Mouse (Mus musculus) left cerebral cortex, adult 2 months (tissue): Measurements from ENCODE around the gene Epb41l3. TPM values are rescaled to one million over a fixed set of nuclear protein-coding genes. Genes with fewer than 3 reads are reported as not detected.

Source experiments
- DNase-seq, 2 experiments: peaks; one replicate each; pipeline ENCODE4 v3.0.0; 2021 to 2022; ENCODE audit warnings: low spot score in 2 of 2, mixed read lengths in 1 of 2; ENCODE audit errors: extremely low spot score in 1 of 2
- H3K27ac ChIP-seq: fragments of 200-600 bp; 2 replicates; pipeline ENCODE4 v1.8.1; 2022
- H3K4me3 ChIP-seq: fragments of 200-600 bp; 2 replicates; pipeline ENCODE4 v1.8.1; 2022
- CTCF ChIP-seq: fragments of 200-600 bp; IDR thresholded peaks from 2 replicates; pipeline ENCODE4 v1.8.1; 2022; ENCODE audit warnings: antibody characterized with exemption, mild to moderate bottlenecking, moderate library complexity
- intact Hi-C: fragments of 180-260 bp; cut with DNase I; formaldehyde crosslinking; loops from one replicate; pipeline ENCODE4 v1.15.1; 2025
- total RNA-seq, 2 experiments: library from RNA; stranded (reverse); gene quantifications; 2 replicates each; pipeline ENCODE4 v1.2.3; 2021

Gene Epb41l3
- total RNA-seq, 2 experiments from 2014 or later: 219 to 242 TPM

DNA sequence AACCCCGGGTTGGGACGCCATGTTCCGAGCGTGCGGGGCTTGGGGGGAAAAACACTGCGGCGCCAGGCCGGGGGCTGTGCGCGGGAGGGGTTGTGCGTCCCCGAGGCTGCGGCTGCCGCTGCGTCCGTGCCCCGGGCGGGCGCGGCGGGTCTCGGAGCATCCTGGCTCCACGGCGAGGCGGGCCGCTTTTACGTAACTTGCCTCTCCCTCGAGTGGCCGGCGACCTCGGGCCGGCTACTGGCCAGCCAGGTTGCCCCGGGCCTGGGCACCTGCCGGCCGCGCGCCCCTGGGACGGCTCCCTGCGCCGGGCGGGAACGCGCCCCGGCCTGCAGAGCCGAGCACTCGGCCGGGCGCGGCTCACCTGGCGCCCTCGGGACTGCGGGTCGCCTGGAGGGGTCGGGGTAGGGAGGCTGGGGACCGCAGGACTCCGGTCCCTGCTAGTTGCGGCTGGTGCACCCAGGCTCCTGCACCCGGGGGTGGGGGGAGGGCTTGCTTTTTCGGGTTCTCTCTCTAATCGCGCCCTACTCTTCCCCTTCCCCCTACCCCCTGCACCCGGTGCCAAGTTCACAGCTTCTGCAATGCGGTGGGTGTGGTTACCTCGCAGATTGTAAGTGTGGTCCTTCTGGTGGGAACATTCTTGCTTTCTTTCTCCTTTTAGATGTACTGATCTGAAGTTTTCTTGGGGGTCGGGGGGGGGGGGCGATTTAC lies 81.8 kb downstream of the Epb41l3 start:
- DNase-seq: peak; percentile 32 to 37
- peak overlapping the region; percentile 96 for H3K4me3 ChIP-seq

DNA sequence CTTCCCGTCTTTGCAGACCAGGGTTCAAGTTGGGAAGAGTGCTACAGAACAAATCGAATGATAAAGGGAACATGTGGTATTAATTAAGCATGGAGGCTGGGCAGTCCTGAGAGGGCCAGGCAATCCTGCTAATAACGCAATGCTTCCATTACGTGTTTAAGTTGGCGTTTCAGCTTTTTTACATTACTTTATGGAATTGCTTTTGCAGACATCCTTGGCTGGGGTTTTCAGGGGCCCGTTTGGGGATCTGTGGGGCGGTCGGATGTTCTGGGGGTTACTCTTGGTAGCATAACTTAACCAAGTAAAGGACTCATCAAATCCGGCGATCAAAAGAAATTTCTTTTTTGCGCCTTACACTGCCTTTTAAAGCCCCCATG lies 82.3 kb downstream of the Epb41l3 start:
- intact Hi-C loops: loop anchor here (5.0 kb wide), 3 partner anchors 50 to 225 kb away; partner anchors contain the start of genes Epb41l3 and Zbtb14
- DNase-seq: no peak
- no peak for TF ChIP-seq CTCF
- H3K27ac ChIP-seq: no peak overlapping the region; the same call in 1 of the 2 replicates
- H3K4me3 ChIP-seq: peak overlapping the region; percentile 96

More for the DNA sequence above, 81.8 kb downstream of the Epb41l3 start:
- intact Hi-C loops: loop anchor here (5.0 kb wide), 3 partner anchors 50 to 225 kb away; partner anchors contain the start of genes Epb41l3 and Zbtb14
- peak overlapping the region; percentile 94 for H3K27ac ChIP-seq
- no peak for TF ChIP-seq CTCF

DNA sequence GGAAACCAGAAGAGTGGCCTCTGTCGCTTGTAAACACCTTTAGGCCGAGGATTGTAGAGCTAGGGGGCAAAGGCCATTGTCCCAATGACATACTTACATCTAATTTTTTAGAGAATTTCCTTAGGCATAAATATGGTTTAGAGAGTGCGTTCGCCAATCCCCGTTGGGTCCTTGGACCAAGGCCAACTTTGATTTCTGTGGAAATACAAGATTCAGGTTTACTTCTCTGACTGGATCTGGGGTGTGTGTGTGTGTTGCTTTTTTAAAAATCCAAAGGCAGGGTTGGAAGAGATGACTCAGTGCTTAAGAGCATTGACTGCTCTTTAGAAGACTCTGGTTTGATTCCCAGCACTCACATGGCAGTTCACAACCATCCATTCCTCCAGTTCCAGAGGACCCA lies 83.2 kb downstream of the Epb41l3 start:
- Histone ChIP-seq H3K27ac (no peak overlapping the region), H3K4me3 (no peak overlapping the region)
- DNase-seq: no peak
- TF ChIP-seq CTCF: no peak
- intact Hi-C loops: loop anchor here (5.0 kb wide), 3 partner anchors 49 to 224 kb away; partner anchors contain the start of genes Epb41l3 and Zbtb14

DNA sequence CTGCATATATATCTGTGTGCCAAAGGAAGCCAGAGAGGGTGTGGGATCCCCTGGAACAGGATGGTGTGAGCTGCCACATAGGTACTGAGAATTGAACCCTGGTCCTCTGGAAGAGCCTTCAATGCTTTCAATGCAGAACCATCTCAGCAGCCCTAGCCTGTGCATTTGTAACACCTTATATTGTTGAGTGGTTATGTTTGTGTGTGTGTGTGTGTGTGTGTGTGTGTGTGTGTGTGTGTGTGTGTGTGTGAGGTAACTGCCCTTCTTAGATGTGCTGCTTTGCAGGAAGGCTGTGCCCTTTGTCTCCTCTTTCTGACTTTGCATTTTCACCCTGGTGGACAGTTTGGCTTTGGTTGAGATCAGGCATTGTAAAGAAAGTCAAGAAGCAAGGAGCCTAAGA lies 87.2 kb downstream of the Epb41l3 start:
- TF ChIP-seq CTCF: no peak
- Histone ChIP-seq H3K4me3 (no peak overlapping the region), H3K27ac (no peak overlapping the region)
- DNase-seq: no peak
- intact Hi-C loops: no loop called here

DNA sequence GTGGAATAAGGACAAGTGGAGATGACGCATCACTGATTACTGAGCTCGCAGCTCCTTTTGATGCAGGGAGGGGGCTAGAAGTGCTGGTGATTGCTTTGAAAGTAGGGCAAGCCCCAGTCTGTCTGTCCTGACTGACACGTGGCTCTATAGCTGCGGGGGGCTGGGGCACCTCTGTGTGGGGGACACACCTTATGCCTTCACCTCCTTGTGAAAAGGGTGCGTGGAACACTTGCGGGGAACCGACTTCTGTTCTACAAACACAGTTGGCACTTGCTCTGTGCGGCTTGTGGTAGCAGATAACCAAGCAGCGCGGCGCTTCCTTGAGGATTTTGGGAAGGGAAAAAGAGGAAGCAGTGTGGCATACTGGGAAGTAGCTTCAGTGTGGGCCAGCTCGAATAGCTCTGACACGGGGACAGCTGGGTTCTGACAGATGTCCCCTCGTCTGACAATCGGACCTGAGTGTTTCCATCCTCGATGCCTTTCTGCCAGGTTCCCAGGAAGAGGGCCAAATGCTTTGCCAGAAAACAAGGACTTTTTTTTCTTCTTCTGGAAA lies 101.5 kb downstream of the Epb41l3 start:
- intact Hi-C loops: no loop called here
- Histone ChIP-seq H3K4me3 (peak overlapping the region; percentile 23; the same call in 1 of the 2 replicates), H3K27ac (no peak overlapping the region)
- DNase-seq: peak in 1 of 2 experiments; percentile 25
- no peak for TF ChIP-seq CTCF

DNA sequence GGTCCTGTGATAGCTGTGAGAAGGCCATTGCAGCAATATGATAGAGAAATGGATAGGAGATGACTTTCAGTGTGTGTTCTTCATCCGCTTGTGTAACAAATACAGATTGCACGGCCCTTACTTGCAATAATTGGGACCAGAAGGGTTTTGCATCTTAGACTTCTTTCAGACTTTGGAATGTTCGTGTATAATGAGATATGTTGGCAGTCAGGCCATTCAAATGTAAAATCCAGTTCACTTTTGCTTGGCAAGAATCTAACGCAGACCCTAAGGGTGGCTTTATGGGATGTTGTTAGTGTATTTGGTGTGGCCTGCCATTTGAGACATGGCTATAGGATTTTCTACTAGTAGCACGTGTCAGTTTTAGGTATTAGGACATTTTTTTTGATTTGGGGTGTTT lies 102.5 kb downstream of the Epb41l3 start:
- intact Hi-C loops: no loop called here
- Histone ChIP-seq H3K4me3 (no peak overlapping the region), H3K27ac (no peak overlapping the region)
- no peak for TF ChIP-seq CTCF
- DNase-seq: no peak

DNA sequence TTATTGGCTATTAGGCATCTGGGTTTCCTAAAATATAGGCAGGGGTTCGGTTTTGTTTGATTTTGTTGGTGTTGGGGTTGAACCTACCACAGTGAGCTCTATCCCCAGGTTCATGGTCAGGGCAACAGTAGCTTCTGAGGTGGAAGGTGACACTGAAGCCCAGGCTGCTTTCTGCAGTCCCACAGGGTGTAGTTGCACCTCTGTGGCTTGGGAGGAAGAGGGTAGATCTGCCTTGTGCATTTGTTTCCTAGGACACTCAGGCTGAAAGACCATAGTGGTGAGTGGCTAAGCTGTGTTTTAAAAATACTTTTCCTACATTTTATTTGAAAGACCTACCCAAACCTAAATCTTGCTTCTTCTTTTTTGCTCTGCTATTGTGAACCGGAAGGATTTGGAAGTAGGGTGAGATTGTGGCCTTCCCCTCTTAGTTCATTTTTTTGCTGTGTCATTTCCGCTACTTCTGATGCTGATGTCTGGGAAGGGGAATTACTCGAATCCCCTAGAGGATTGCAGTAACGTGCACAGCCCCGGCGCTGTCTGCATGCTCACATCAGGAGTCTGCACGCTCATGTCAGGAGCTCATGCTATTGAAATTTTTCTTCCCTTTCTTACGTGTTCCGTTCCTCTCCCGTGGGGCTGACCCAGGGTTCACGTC lies 105.5 kb downstream of the Epb41l3 start:
- Histone ChIP-seq H3K4me3 (no peak overlapping the region), H3K27ac (no peak overlapping the region)
- no peak for DNase-seq
- intact Hi-C loops: no loop called here
- no peak for TF ChIP-seq CTCF

DNA sequence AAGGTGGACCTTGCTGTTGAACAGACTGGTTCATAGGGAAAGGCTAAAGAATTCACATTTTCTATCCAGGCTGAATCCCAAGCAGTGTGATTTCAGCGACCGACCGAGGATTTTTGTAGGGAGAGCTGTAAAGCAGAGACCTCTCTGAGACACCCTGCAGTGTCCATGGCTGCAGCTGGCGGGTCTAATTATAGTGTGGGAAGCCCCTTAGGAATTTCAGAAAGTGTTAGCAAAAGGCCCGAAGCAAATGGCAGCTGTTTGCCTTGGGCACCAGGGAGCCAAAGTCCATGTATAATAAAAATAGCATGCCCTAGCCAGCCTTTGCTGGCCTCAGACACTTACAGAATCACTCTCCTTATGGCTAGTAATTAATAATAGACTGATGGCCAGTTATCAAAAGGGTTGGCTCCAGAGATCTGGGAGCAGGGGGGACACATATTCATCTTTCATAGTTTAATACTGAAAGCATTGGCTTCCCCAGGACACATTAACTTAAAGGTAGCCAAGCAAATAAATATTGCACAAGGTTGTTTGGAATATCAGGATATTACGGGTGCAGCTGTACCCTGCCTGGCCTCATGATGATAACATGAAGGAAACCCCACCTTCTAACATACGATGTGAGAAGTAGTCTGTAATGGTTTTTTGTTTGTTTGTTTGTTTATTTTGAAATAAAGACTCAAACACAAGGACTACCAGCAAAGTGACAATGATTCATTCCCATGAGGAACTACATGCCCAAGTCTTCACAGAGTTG lies 106.3 kb downstream of the Epb41l3 start:
- no peak overlapping the region for H3K4me3 ChIP-seq
- no peak for DNase-seq

DNA sequence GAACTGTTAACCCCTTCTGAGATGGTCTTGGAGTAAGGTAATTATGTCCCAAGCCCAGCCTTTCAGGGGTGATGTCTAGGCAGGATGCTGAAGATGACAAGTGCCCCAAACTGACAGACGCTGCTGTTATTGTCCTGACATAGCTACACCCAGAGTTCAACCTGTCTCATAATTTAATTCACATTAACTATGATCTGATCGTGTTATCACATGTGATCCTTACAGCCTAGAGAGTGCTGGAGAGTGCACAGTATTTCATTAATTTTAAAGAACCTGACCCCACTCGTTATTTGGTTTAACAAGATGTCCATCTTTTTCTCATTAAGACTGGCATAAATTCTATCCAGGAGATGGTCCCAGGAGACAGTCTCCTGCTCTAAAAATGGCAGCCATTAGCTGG lies 112.3 kb downstream of the Epb41l3 start:
- intact Hi-C loops: no loop called here
- H3K4me3 ChIP-seq: no peak overlapping the region
- no peak overlapping the region for H3K27ac ChIP-seq
- TF ChIP-seq CTCF: no peak
- no peak for DNase-seq

More for the DNA sequence above, 106.3 kb downstream of the Epb41l3 start:
- no peak for TF ChIP-seq CTCF
- intact Hi-C loops: no loop called here
- no peak overlapping the region for H3K27ac ChIP-seq

DNA sequence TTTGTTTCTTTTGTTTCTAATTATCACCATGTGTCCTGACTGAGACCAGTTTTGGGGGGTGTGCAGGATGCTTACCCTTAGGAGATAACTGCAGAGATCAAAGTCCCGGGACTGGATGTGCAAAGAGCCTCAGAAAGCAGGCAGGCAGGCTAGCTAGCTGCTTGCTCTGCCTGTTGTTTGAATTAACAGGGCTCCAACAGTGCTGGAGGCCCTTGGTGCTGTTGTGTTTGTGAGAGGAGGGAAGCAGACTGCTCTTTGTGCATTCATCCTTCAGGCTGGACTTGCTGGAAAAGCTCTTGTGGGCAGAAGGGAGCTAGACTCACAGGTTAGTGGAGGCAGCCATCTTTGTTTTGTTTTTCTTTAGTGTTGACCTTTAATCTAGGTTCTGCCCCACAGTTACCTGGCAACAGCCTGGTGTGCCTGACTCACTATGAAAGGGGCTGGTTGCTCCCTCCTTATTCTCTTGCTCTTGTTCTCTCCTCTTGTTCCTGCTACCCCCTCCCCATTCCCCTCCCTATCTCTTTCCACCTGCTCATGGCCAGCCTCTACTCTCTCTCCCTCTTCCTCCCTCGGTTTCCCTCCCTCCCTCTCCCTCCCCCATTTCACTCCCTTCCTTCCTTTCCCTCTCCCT lies 117.5 kb downstream of the Epb41l3 start:
- intact Hi-C loops: no loop called here
- no peak for TF ChIP-seq CTCF
- no peak for DNase-seq
- Histone ChIP-seq H3K27ac (no peak overlapping the region), H3K4me3 (no peak overlapping the region)

DNA sequence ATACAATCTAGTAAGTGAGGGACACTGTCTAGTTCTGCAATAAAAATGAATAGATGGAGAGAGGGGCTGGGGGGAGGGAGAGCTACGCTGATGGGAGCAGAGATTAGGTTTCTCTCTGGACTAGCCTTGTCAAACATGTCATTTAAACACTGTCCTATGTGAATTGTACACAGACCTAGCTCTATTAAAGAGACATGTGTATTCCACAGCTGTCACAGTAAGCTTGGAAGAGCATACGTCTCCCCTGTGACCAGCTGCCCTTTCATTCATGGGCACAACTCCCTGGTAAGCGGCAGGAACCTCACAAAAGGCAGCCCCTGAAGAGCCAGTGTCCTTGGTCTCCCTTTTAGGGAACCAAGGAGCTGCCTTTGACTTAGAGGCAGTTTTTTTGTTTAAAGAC lies 119.1 kb downstream of the Epb41l3 start:
- no peak for DNase-seq
- intact Hi-C loops: no loop called here
- TF ChIP-seq CTCF: no peak
- H3K27ac ChIP-seq: no peak overlapping the region
- no peak overlapping the region for H3K4me3 ChIP-seq
